Mouse (Mus musculus) hematopoietic multipotent progenitor cell, adult 10-12 weeks (in vitro differentiated cells): ENCODE data around the gene Platr25. TPM values are rescaled to one million over a fixed set of nuclear protein-coding genes. Genes with fewer than 3 reads are reported as not detected.

Source experiments
- polyA plus RNA-seq: library from polyadenylated mRNA; stranded (reverse); fragments of >175 nt; gene quantifications from 2 replicates; pipeline ENCODE4 v1.2.3, GENCODE M21; 2012; ENCODE audit warnings: low replicate concordance

The Platr25 gene
- polyA plus RNA-seq, result 1.4 and 1.5 TPM in 2 replicates

GRCm38 (mm10) chr13:62760432-62761415 is at the start of gene Platr25:
Gene Platr25 (minus strand): TSS chr13:62760709.

GRCm38 (mm10) chr13:62785199-62786134 is 25.0 kb upstream of the Platr25 start, which contains the start of gene Gm5141:
Gene Gm5141 (minus strand): TSS chr13:62785808.

GRCm38 (mm10) chr13:62623577-62624276 is 136.8 kb downstream of the Platr25 start, which contains the start of gene 6720489N17Rik:
Gene 6720489N17Rik (minus strand): TSS chr13:62624182.

Other genes starting within 250 kb of the Platr25 start
- gene Zfp935, start 202.2 kb downstream of the Platr25 start, polyA plus RNA-seq, result 0.28 TPM in 1 of 2 replicates, not detected in the other
- 0.85 and 1.2 TPM in 2 replicates for gene Zfp934, start 189.5 kb downstream of the Platr25 start, polyA plus RNA-seq
- gene 6720489N17Rik, start 136.5 kb downstream of the Platr25 start, polyA plus RNA-seq, result 0.04 and 0.34 TPM in 2 replicates
- gene Gm5141, start 25.1 kb upstream of the Platr25 start, polyA plus RNA-seq, result 0.43 TPM in 1 of 2 replicates, not detected in the other
- not detected in 2 replicates for gene Fbp2, start 97.7 kb upstream of the Platr25 start, polyA plus RNA-seq
- 0.09 and 0.37 TPM in 2 replicates for gene Fbp1, start 127.6 kb upstream of the Platr25 start, polyA plus RNA-seq
- gene 2010111I01Rik, start 204.2 kb upstream of the Platr25 start, polyA plus RNA-seq, result 26.1 and 29.8 TPM in 2 replicates